Mouse (Mus musculus) hematopoietic multipotent progenitor cell, adult 10-12 weeks (in vitro differentiated cells): ENCODE results near the gene Trim80. TPM values are rescaled to one million over a fixed set of nuclear protein-coding genes. Genes with fewer than 3 reads are reported as not detected.

Experiments used
- polyA plus RNA-seq: library from polyadenylated mRNA; stranded (reverse); fragments of >175 nt; gene quantifications from 2 replicates; pipeline ENCODE4 v1.2.3, GENCODE M21; 2012; ENCODE audit warnings: low replicate concordance

Gene Trim80
- polyA plus RNA-seq: 0.07 TPM in 1 of 2 replicates, not detected in the other

DNA sequence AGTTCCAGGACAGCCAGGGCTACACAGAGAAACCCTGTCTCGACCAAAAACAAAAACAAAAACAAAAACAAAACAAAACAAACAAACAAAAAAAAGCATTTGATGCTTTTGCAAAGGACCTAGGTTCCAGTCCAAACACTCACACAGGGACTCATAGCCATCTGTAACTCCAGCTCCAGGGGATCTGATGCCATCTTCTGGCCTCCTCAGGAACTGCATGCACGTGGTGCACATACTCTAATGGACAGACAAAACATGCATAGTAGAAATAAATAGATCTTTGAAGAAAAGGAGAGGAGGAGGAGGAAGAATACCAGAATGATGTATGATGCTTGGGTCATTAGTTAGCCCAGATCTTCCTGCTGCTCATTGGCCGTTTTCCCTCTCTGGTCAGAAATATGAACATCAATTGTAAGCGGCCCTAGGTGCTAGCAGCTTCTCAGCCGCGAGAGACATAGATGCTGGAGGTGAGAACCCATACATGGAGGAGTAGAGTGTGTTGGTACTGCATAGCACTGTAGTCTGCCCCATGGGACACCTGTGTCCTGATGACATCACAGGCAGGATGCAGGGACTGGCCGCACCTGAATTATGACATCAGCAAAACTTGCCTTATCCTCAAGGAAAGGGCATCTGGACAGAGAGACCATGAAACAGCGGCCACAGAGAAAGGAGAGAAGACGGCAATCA is at the start of gene Trim80:
Gene Trim80, plus strand, starts transcription at position 640 of the 690 bp plus-strand sequence.

DNA sequence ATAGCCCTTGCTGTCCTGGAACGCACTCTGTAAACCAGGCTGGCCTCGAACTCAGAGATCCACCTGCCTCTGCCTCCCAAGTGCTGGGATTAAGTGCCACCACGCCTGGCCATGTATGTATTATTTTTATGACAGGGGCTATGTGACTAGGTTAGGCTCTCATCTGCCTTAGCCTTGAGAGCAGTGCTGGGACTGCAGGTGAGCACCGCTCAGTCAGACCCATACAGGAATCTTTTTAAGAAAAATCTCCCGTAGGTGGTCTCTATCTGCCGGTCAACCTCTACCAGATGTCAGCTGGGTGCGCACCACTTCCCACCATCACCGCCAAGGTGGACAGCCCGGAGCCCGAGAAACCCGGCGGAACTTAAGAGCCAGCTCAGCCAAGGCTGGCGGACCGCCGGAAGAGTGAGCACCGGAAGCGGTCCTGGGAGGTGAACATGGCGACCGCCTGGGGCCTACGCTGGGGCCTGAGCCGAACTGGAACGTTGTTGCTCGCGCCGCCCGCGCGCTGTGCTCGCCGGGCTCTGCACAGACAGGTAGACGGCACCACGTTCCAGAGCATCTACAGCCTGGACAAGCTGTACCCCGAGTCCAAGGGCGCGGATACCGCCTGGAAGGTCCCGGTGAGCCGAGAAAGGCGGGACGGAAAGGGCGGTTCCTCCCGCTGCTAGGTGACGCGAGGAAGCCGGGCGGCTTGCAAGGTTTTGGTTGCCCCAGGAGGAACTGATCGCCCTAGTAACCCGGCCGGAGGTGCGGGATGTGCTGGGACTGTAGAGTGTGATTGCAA is 36.8 kb upstream of the Trim80 start, which contains the start of gene Mrpl58:
Gene Mrpl58, plus strand, starts transcription at position 415 of the 787 bp plus-strand sequence.

DNA sequence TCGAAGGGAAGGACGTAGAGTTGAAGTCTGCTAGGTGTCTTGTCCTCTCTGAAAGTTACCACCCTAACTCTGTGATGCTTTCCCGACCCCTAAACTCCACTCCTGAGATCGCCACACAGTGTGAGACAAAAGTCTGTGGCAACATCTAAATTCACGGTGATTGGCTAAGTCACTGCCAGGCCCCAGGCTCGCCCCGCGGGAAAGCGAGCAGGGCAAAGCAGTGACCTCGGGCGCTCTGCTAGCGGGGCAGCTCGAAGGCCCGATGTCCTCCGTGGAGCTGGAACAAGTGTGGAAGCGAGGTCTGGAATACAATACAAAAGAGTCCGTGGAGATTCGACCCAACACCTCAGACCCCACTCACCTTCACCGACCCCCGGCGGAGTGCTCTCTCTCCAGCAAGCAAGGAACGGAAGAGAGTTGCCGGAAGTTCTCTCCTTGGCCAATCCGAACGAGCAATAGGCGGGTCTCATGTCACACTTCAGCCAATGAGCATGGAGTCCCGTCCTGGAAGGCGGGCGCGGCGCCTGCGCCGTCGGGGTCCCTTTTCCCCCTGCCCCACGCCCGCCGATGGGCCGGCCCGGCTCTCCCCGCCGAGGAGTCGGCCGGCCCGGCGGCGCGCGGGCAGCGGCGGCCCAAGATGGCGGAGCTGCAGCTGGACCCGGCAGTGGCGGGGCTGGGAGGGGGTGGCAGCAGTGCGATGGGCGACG is 20.7 kb upstream of the Trim80 start, which contains the start of the genes Atp5h and Kctd2:
Gene Atp5h, minus strand, starts transcription at position 432 of the 707 bp plus-strand sequence.
Gene Kctd2, plus strand, starts transcription at position 598 of the 707 bp plus-strand sequence.

DNA sequence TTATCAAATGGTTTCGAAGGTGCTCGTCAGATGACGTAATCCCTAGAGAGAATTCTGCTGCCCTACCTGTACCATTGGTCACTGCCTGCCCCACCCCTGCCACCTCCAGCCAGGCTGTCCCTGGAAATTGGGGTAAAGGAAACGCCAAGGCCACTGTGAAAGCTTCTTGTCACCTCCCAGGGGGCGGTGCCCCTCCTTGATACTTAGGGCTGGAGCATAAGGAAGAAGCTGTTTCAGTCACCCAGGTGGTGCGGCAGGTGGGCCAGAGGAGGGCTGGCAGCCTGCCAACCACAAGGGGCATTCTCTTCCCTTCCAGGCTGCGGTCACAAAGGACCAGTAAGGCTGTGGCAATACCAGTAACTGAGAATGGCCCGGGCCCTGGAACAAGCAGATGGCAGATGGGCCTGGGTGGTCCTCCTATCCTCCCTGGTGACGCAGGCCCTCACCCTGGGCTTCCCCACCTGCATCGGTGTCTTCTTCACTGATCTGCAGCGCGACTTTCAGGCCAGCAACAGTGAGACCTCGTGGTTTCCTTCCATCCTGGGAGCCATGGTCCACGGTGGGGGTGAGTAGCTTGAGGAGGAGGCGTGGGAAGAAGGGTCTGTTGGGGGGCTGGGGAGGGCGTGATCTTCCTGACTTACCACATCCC is 22.0 kb downstream of the Trim80 start, which contains the start of gene Slc16a5:
Gene Slc16a5, plus strand, starts transcription at position 232 of the 649 bp plus-strand sequence.

DNA sequence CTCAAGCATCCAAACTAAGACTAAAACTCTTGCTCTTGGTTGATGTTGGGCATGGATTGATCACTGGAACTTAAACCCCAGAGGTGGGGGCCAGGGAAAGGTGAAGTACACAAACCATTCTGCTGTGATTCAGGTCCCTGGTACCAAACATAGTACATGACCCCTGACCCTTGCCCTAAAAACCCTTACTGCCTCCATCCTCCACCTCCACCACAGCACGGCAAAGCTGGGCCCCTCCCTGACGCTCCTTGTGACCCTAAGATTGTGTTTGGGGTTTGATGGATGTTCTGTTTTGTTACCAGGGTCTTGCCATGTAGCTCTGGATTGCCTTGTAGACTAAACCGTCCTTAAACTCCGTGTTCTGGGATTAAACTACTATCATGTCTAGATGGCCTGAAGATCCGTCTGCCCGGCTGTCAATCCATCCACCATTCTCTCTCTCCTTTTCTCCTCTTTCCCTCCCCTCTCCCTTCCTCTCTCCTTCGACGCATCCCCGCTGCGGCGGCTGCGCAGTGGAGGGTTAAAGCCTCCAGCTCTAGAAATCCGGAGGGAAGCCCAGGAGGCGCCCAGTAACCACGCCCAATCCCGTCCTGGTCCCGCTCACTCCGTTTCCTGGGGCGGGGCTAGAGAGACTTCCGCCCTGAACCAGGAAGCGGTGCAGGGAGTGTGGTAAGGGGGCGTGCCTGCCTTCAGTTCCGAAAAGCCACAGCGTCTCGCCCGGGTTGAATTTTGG is 34.8 kb downstream of the Trim80 start, which contains the start of gene Armc7:
Gene Armc7, plus strand, starts transcription at position 643 of the 733 bp plus-strand sequence.

DNA sequence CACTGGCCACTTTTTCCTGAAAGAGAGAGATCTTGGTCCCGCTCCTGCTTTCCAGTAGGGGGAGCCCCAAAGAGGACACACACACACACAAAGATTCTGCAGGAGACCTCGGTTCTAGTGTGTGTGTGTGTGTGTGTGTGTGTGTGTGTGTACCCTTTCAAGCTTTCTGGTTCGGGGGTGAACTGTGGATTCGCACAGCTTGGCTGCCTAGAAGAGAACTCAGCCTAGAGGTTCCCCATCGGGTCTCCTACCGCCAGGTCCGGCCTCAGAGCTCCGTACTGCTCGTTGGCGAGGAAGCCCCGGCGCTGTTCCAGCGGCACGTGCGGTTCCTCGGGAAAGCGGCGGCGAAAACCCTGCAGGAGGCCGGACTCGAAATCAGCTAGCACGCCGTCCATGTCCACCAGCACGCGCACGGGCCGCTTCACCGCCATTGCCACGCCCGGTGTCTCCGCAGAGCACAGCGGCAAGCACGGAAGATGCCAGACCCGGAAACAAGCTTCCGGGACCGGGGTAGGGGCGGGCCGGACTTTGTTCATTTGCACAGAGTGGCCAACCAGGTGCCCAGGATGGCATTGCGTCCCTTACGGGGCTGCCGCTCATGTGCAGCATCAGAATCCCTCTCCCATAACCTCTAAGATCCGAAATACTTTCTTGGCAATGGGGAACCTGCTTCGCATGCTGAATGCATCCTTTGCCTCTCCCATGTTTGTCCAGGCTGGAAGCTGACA is 51.2 kb downstream of the Trim80 start, which contains the start of gene Nt5c:
Gene Nt5c, minus strand, starts transcription at position 507 of the 728 bp plus-strand sequence.

Other genes starting within 250 kb of the Trim80 start
- gene Grin2c, start 173.3 kb upstream of the Trim80 start, polyA plus RNA-seq: 0.73 and 1.1 TPM in 2 replicates
- gene Fdxr, start 163.5 kb upstream of the Trim80 start, polyA plus RNA-seq: 27.3 and 45.0 TPM in 2 replicates
- gene Fads6, start 142.9 kb upstream of the Trim80 start, polyA plus RNA-seq: 0.40 and 0.51 TPM in 2 replicates
- gene Otop2, start 133.4 kb upstream of the Trim80 start, polyA plus RNA-seq: not detected in 2 replicates
- gene Ush1g, start 118.5 kb upstream of the Trim80 start, polyA plus RNA-seq: 0.42 TPM in 1 of 2 replicates, not detected in the other
- gene Otop3, start 105.8 kb upstream of the Trim80 start, polyA plus RNA-seq: 0.04 and 0.09 TPM in 2 replicates
- 9.7 and 10.9 TPM in 2 replicates for gene Hid1, start 72.8 kb upstream of the Trim80 start, polyA plus RNA-seq
- gene Cdr2l, start 58.6 kb upstream of the Trim80 start, polyA plus RNA-seq: 0.38 and 0.57 TPM in 2 replicates
- gene Mrpl58, start 36.8 kb upstream of the Trim80 start, polyA plus RNA-seq: 47.1 and 50.2 TPM in 2 replicates
- 10.1 and 103 TPM in 2 replicates for gene Atp5h, start 20.6 kb upstream of the Trim80 start, polyA plus RNA-seq
- 29.7 and 94.9 TPM in 2 replicates for gene Kctd2, start 20.4 kb upstream of the Trim80 start, polyA plus RNA-seq
- 5.6 and 10.2 TPM in 2 replicates for gene Slc16a5, start 21.9 kb downstream of the Trim80 start, polyA plus RNA-seq
- gene Armc7, start 35.1 kb downstream of the Trim80 start, polyA plus RNA-seq: 137 and 301 TPM in 2 replicates
- 133 and 179 TPM in 2 replicates for gene Nt5c, start 51.3 kb downstream of the Trim80 start, polyA plus RNA-seq
- gene Jpt1, start 73.8 kb downstream of the Trim80 start, polyA plus RNA-seq: 264 and 267 TPM in 2 replicates
- gene Sumo2, start 95.7 kb downstream of the Trim80 start, polyA plus RNA-seq: 92.3 and 235 TPM in 2 replicates
- gene Nup85, start 123.9 kb downstream of the Trim80 start, polyA plus RNA-seq: 7.0 and 16.9 TPM in 2 replicates
- 21.2 and 30.2 TPM in 2 replicates for gene Mrps7, start 163.4 kb downstream of the Trim80 start, polyA plus RNA-seq
- gene Gga3, start 163.5 kb downstream of the Trim80 start, polyA plus RNA-seq: 106 and 161 TPM in 2 replicates
- gene Mif4gd, start 172.4 kb downstream of the Trim80 start, polyA plus RNA-seq: 92.1 and 155 TPM in 2 replicates
- 71.6 and 118 TPM in 2 replicates for gene Slc25a19, start 187.8 kb downstream of the Trim80 start, polyA plus RNA-seq